Mouse (Mus musculus): ENCODE data around the gene Pak1. TPM values are rescaled to one million over a fixed set of nuclear protein-coding genes. Genes with fewer than 3 reads are reported as not detected.

Gene Pak1
- 363 and 385 TPM in 2 replicates for polyA plus RNA-seq (2012; rRNA removed)

DNA sequence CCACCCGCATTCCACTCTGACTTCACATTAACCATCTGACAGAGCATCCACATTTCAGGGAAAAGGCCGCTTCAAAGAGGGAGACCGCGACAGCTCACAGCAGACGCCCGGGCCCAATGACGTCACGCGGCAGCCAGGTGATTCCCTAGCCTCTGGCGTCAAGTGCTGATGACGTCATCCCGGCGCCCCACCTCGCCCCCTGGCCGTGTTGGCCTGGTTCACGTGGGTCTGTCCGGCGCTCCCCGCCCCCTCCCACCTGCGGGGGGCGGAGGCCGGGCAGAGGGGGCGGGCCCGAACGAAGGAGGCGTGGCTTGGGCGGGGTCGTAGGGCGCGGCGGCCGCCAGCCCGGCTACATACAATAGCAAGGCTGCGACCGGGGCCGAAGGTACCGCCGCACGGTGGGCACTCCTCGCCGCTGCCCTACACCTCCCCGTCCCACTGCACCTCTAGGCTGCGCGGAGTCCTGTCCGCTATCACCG, at the start of gene Pak1:
Gene Pak1 (plus strand): TSS at position 352 of the 479 bp plus-strand sequence.
- H3K4me1 ChIP-seq (ENCODE audit: control insufficient read depth, insufficient read depth, low read length) = no peaks in the 10 kb centered on the region
- H3K27me3 ChIP-seq (ENCODE audit: control insufficient read depth, insufficient read depth, low read length) = no peaks in the 10 kb centered on the region
- TF ChIP-seq CTCF (IDR thresholded peaks at IDR 0.05; ENCODE audit: borderline replicate concordance, insufficient read depth, low read depth, low read length) = no peak
- 0 out of 2 replicates have a peak, but pooled peaks have one; percentile 44 for TF ChIP-seq POLR2A (IDR thresholded peaks at IDR 0.05; ENCODE audit: borderline replicate concordance, insufficient read depth, low read length)
- peak within 1 kb of the TSS; percentile 22; the same call in 1 of the 2 replicates for H3K27ac ChIP-seq (ENCODE audit: insufficient read depth, low read length)
- peak; percentile 91 to 92 for DNase-seq
- H3K4me3 ChIP-seq (replicated peaks; ENCODE audit: insufficient read depth, low read depth, low read length) = peak within 1 kb of the TSS; percentile 87
- WGBS = under 1% methylated on average over 46 of the region's 46 CpGs

DNA sequence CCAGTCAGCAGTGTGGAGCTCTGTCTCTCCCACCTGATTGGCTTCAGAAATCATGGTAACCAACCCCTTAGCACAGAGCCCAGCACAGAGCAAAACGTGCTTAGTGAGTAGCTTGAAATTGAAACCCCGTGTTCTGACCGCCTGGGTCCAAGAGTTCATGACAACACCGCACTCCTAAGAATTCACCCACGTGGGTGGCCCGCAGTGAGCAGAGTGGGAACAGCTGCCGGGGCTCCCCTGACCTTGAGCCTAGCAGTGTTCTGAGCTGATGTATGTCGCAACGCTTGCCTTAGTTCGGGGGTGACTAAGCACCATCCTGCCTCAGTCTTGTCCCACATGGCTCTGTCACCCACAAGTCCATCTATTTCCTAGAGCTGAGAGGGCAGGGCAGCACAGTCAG, 47.4 kb upstream of the Pak1 start:
- TF ChIP-seq POLR2A (IDR thresholded peaks at IDR 0.05; ENCODE audit: borderline replicate concordance, insufficient read depth, low read length) (no peak), CTCF (IDR thresholded peaks at IDR 0.05; ENCODE audit: borderline replicate concordance, insufficient read depth, low read depth, low read length) (no peak)
- 54% methylated on average over 10 of the region's 10 CpGs for WGBS
- no peak for DNase-seq
- Histone ChIP-seq H3K4me3 (replicated peaks; ENCODE audit: insufficient read depth, low read depth, low read length) (no peak overlapping the region), H3K27ac (ENCODE audit: insufficient read depth, low read length) (no peak overlapping the region), H3K27me3 (ENCODE audit: control insufficient read depth, insufficient read depth, low read length) (no peaks in the 10 kb centered on the region), H3K4me1 (ENCODE audit: control insufficient read depth, insufficient read depth, low read length) (peaks cover 3% of the 10 kb centered on the region; the same call in 1 of the 2 replicates)

- DNase-seq = no peak
- Histone ChIP-seq H3K27ac (ENCODE audit: insufficient read depth, low read length) (no peak overlapping the region), H3K27me3 (ENCODE audit: control insufficient read depth, insufficient read depth, low read length) (no peaks in the 10 kb centered on the region), H3K4me1 (ENCODE audit: control insufficient read depth, insufficient read depth, low read length) (peaks cover 2% of the 10 kb centered on the region; the same call in 1 of the 2 replicates), H3K4me3 (replicated peaks; ENCODE audit: insufficient read depth, low read depth, low read length) (no peak overlapping the region)
- TF ChIP-seq POLR2A (IDR thresholded peaks at IDR 0.05; ENCODE audit: borderline replicate concordance, insufficient read depth, low read length) (no peak), CTCF (IDR thresholded peaks at IDR 0.05; ENCODE audit: borderline replicate concordance, insufficient read depth, low read depth, low read length) (no peak)
- WGBS = 15% methylated on average over 1 of the region's 1 CpGs
These were observed 46.5 kb upstream of the Pak1 start for GRCm38 (mm10) chr7:97741756-97742291.

DNA sequence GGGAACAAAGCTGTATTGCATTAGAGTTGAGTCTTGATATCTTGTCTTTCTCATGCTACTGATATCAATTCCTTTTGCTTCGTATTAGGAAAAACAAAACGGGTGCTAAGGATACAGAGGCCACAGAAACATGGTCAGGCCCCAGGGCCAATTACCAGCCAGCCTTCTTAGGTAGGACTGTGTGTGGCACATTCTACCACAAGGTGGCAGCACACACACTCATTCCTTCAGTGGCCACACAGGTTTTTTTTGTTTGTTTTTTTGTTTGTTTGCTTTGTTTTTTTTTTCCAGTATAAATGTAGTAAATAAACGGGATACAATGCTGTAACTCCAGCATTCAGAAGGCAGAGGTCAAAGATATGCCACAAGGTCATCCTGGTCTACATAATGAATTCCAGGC, 43.0 kb upstream of the Pak1 start:
- TF ChIP-seq CTCF (IDR thresholded peaks at IDR 0.05; ENCODE audit: borderline replicate concordance, insufficient read depth, low read depth, low read length) (peak; percentile 79), POLR2A (IDR thresholded peaks at IDR 0.05; ENCODE audit: borderline replicate concordance, insufficient read depth, low read length) (no peak)
- H3K4me3 ChIP-seq (replicated peaks; ENCODE audit: insufficient read depth, low read depth, low read length) = no peak overlapping the region
- DNase-seq = peak; percentile 60 to 70
- H3K27ac ChIP-seq (ENCODE audit: insufficient read depth, low read length) = no peak overlapping the region
- WGBS = 7% methylated on average over 3 of the region's 3 CpGs
- H3K27me3 ChIP-seq (ENCODE audit: control insufficient read depth, insufficient read depth, low read length) = no peaks in the 10 kb centered on the region
- no peaks in the 10 kb centered on the region for H3K4me1 ChIP-seq (ENCODE audit: control insufficient read depth, insufficient read depth, low read length)

GRCm38 (mm10) chr7:97747176-97747707, 41.1 kb upstream of the Pak1 start:
- no peak for DNase-seq
- no peak overlapping the region for H3K27ac ChIP-seq (ENCODE audit: insufficient read depth, low read length)
- WGBS = 67% methylated on average over 4 of the region's 4 CpGs
- no peaks in the 10 kb centered on the region for H3K4me1 ChIP-seq (ENCODE audit: control insufficient read depth, insufficient read depth, low read length)
- H3K4me3 ChIP-seq (replicated peaks; ENCODE audit: insufficient read depth, low read depth, low read length) = no peak overlapping the region
- H3K27me3 ChIP-seq (ENCODE audit: control insufficient read depth, insufficient read depth, low read length) = no peaks in the 10 kb centered on the region
- no peak for TF ChIP-seq CTCF (IDR thresholded peaks at IDR 0.05; ENCODE audit: borderline replicate concordance, insufficient read depth, low read depth, low read length)

DNA sequence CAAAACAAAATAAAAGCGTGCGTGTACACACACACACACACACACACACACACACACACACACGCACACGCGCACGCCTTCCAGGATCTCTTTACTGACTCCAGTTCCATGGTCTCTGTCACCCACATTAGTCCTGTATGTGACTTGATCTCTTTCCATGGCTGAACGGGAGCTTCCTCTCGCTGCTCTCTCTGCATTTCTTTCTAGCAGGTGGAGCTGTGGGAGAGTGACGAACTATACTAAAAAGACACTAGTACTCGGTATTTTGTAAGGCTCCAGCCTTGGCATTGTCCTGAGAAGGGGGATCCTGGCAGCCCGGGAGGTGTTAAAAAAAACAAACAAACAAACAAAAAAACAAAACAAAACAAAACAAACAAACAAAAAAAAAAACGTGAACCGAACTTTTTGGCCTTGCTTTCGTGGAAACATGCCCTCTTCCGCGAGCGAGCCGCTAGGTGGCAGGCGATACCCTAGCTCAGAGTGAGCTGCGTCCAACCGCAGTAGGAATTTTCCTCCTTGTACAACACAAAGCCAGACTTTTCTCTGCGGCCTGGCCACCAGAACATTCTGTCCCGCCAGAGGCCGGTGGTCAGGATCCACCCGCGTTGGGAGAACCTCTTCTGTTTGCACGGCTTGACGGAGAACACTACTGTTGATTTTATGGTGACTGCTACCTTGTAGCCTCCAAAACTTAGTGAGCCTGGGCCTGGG, 40.4 kb upstream of the Pak1 start:
- Histone ChIP-seq H3K27me3 (ENCODE audit: control insufficient read depth, insufficient read depth, low read length) (no peaks in the 10 kb centered on the region), H3K27ac (ENCODE audit: insufficient read depth, low read length) (no peak overlapping the region), H3K4me1 (ENCODE audit: control insufficient read depth, insufficient read depth, low read length) (no peaks in the 10 kb centered on the region), H3K4me3 (replicated peaks; ENCODE audit: insufficient read depth, low read depth, low read length) (no peak overlapping the region)
- WGBS = 24% methylated on average over 28 of the region's 28 CpGs
- no peak for TF ChIP-seq POLR2A (IDR thresholded peaks at IDR 0.05; ENCODE audit: borderline replicate concordance, insufficient read depth, low read length)
- TF ChIP-seq CTCF (IDR thresholded peaks at IDR 0.05; ENCODE audit: borderline replicate concordance, insufficient read depth, low read depth, low read length) = peak; percentile 89
- DNase-seq = peak; percentile 82 to 85

DNA sequence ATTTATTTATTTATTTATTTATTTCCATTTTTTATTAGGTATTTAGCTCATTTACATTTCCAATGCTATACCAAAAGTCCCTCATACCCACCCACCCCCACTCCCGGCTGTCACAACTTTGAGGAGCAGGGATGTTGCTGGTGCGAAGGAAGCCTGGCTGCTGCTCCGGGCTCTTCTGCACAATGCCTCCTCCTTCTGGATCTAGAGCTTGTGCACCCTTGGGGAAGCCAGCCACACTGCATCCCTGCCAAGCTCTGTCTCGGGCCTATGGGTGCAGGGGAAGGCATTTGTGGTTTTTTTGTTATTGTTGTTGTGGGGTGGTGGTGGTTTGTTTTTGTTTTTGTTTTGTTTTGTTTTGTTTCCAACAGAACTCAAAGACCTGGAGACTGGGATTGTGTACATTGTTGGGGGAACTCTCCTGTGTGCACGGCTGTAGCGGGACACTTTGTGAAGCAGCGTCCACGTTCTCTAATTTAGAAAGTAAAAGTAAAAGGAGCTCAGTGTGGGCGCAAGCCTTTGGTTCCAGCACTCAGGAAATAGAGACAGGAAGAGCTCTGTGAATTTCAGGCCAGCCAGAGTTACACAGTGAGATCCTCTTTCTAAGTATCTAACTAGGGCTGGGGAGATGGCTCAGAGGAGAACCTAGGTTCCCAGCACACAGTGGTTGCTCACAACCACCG, 39.7 kb upstream of the Pak1 start:
- no peak for TF ChIP-seq CTCF (IDR thresholded peaks at IDR 0.05; ENCODE audit: borderline replicate concordance, insufficient read depth, low read depth, low read length)
- no peak for TF ChIP-seq POLR2A (IDR thresholded peaks at IDR 0.05; ENCODE audit: borderline replicate concordance, insufficient read depth, low read length)
- Histone ChIP-seq H3K27ac (ENCODE audit: insufficient read depth, low read length) (peak overlapping the region; percentile 32; the same call in 1 of the 2 replicates), H3K27me3 (ENCODE audit: control insufficient read depth, insufficient read depth, low read length) (no peaks in the 10 kb centered on the region), H3K4me3 (replicated peaks; ENCODE audit: insufficient read depth, low read depth, low read length) (no peak overlapping the region), H3K4me1 (ENCODE audit: control insufficient read depth, insufficient read depth, low read length) (no peaks in the 10 kb centered on the region)
- no peak for DNase-seq
- WGBS = 74% methylated on average over 10 of the region's 10 CpGs

All from cerebellum, adult 2 months (tissue).